Mouse (Mus musculus): ENCODE data around the gene Cd101. TPM values are rescaled to one million over a fixed set of nuclear protein-coding genes. Genes with fewer than 3 reads are reported as not detected.

The Cd101 gene
- polyA plus RNA-seq, 1 experiment from 2014 or later, result 0.05 TPM

GRCm38 (mm10) chr3:101048781-101049180 lies 19.4 kb upstream of the Cd101 start:
- no peak overlapping the region for H3K9ac ChIP-seq
- ATAC-seq (ENCODE audit: low FRiP score), result no peak
- WGBS, result 68% methylated on average over 2 of the region's 2 CpGs
- H3K9me3 ChIP-seq (ENCODE audit: control insufficient read depth, low read length), result no peaks in the 10 kb centered on the region
- H3K4me1 ChIP-seq (replicated peaks; ENCODE audit: control insufficient read depth, insufficient read depth, low read length), result peaks cover 3% of the 10 kb centered on the region; the same call in 1 of the 2 replicates
- no peak overlapping the region for H3K4me2 ChIP-seq (replicated peaks)
- H3K4me3 ChIP-seq (replicated peaks; ENCODE audit: low read length), result no peak overlapping the region
- H3K27me3 ChIP-seq (ENCODE audit: control insufficient read depth, insufficient read depth, low read length), result no peaks in the 10 kb centered on the region
- H3K27ac ChIP-seq, result no peak overlapping the region
- no peak for DNase-seq (ENCODE audit: low spot score)
- no peaks in the 10 kb centered on the region for H3K36me3 ChIP-seq (replicated peaks; ENCODE audit: control insufficient read depth, insufficient read depth)

GRCm38 (mm10) chr3:101047586-101048275 lies 18.4 kb upstream of the Cd101 start:
- no peak overlapping the region for H3K9ac ChIP-seq
- H3K27ac ChIP-seq, result no peak overlapping the region
- WGBS, result 79% methylated on average over 15 of the region's 15 CpGs
- ATAC-seq (ENCODE audit: low FRiP score) (no peak), DNase-seq (ENCODE audit: low spot score) (no peak)
- H3K27me3 ChIP-seq (ENCODE audit: control insufficient read depth, insufficient read depth, low read length), result no peaks in the 10 kb centered on the region
- H3K4me1 ChIP-seq (replicated peaks; ENCODE audit: control insufficient read depth, insufficient read depth, low read length), result peaks cover 3% of the 10 kb centered on the region; the same call in 1 of the 2 replicates
- H3K36me3 ChIP-seq (replicated peaks; ENCODE audit: control insufficient read depth, insufficient read depth), result no peaks in the 10 kb centered on the region; the same call in 1 of the 2 replicates
- H3K4me2 ChIP-seq (replicated peaks), result no peak overlapping the region
- H3K4me3 ChIP-seq (replicated peaks; ENCODE audit: low read length), result no peak overlapping the region
- no peaks in the 10 kb centered on the region for H3K9me3 ChIP-seq (ENCODE audit: control insufficient read depth, low read length)

- no peak overlapping the region for H3K27ac ChIP-seq
- ATAC-seq (ENCODE audit: low FRiP score), result no peak
- H3K4me1 ChIP-seq (replicated peaks; ENCODE audit: control insufficient read depth, insufficient read depth, low read length), result peaks cover 3% of the 10 kb centered on the region; the same call in 1 of the 2 replicates
- H3K4me2 ChIP-seq (replicated peaks), result no peak overlapping the region
- no peak for DNase-seq (ENCODE audit: low spot score)
- no peaks in the 10 kb centered on the region for H3K9me3 ChIP-seq (ENCODE audit: control insufficient read depth, low read length)
- no peak overlapping the region for H3K4me3 ChIP-seq (replicated peaks; ENCODE audit: low read length)
- H3K27me3 ChIP-seq (ENCODE audit: control insufficient read depth, insufficient read depth, low read length), result no peaks in the 10 kb centered on the region
- WGBS, result 95% methylated on average over 15 of the region's 15 CpGs
- no peaks in the 10 kb centered on the region; the same call in 1 of the 2 replicates for H3K36me3 ChIP-seq (replicated peaks; ENCODE audit: control insufficient read depth, insufficient read depth)
- no peak overlapping the region for H3K9ac ChIP-seq
Measured at GRCm38 (mm10) chr3:101045431-101045830, 16.1 kb upstream of the Cd101 start.

- WGBS, result 91% methylated on average over 6 of the region's 6 CpGs
- ATAC-seq (ENCODE audit: low FRiP score), result no peak
- no peak for DNase-seq (ENCODE audit: low spot score)
- H3K4me2 ChIP-seq (replicated peaks), result no peak overlapping the region
- H3K27me3 ChIP-seq (ENCODE audit: control insufficient read depth, insufficient read depth, low read length), result no peaks in the 10 kb centered on the region
- H3K4me1 ChIP-seq (replicated peaks; ENCODE audit: control insufficient read depth, insufficient read depth, low read length), result peaks cover 3% of the 10 kb centered on the region; the same call in 1 of the 2 replicates
- no peak overlapping the region for H3K4me3 ChIP-seq (replicated peaks; ENCODE audit: low read length)
- no peak overlapping the region for H3K27ac ChIP-seq
- H3K9ac ChIP-seq, result no peak overlapping the region
- H3K36me3 ChIP-seq (replicated peaks; ENCODE audit: control insufficient read depth, insufficient read depth), result no peaks in the 10 kb centered on the region; the same call in 1 of the 2 replicates
- no peaks in the 10 kb centered on the region for H3K9me3 ChIP-seq (ENCODE audit: control insufficient read depth, low read length)
Measured at GRCm38 (mm10) chr3:101044686-101045085, 15.3 kb upstream of the Cd101 start.

GRCm38 (mm10) chr3:101041997-101042396 lies 12.6 kb upstream of the Cd101 start:
- no peaks in the 10 kb centered on the region for H3K9me3 ChIP-seq (ENCODE audit: control insufficient read depth, low read length)
- H3K27me3 ChIP-seq (ENCODE audit: control insufficient read depth, insufficient read depth, low read length), result no peaks in the 10 kb centered on the region
- no peak overlapping the region for H3K4me3 ChIP-seq (replicated peaks; ENCODE audit: low read length)
- H3K4me2 ChIP-seq (replicated peaks), result no peak overlapping the region
- WGBS, result 60% methylated on average over 7 of the region's 7 CpGs
- no peak for ATAC-seq (ENCODE audit: low FRiP score)
- H3K36me3 ChIP-seq (replicated peaks; ENCODE audit: control insufficient read depth, insufficient read depth), result no peaks in the 10 kb centered on the region; the same call in 1 of the 2 replicates
- H3K9ac ChIP-seq, result no peak overlapping the region
- no peak for DNase-seq (ENCODE audit: low spot score)
- H3K27ac ChIP-seq, result no peak overlapping the region
- H3K4me1 ChIP-seq (replicated peaks; ENCODE audit: control insufficient read depth, insufficient read depth, low read length), result no peaks in the 10 kb centered on the region

GRCm38 (mm10) chr3:101037984-101038545 lies 8.7 kb upstream of the Cd101 start:
- Histone ChIP-seq H3K27me3 (ENCODE audit: control insufficient read depth, insufficient read depth, low read length) (no peaks in the 10 kb centered on the region), H3K9me3 (ENCODE audit: control insufficient read depth, low read length) (no peaks in the 10 kb centered on the region), H3K27ac (no peak overlapping the region), H3K4me1 (replicated peaks; ENCODE audit: control insufficient read depth, insufficient read depth, low read length) (no peaks in the 10 kb centered on the region), H3K9ac (no peak overlapping the region), H3K4me2 (replicated peaks) (no peak overlapping the region), H3K4me3 (replicated peaks; ENCODE audit: low read length) (no peak overlapping the region), H3K36me3 (replicated peaks; ENCODE audit: control insufficient read depth, insufficient read depth) (no peaks in the 10 kb centered on the region; the same call in 1 of the 2 replicates)
- ATAC-seq (ENCODE audit: low FRiP score) (no peak), DNase-seq (ENCODE audit: low spot score) (no peak)
- WGBS, result 82% methylated on average over 5 of the region's 5 CpGs

- DNase-seq (ENCODE audit: low spot score), result no peak
- no peak overlapping the region for H3K4me2 ChIP-seq (replicated peaks)
- no peaks in the 10 kb centered on the region for H3K4me1 ChIP-seq (replicated peaks; ENCODE audit: control insufficient read depth, insufficient read depth, low read length)
- H3K9ac ChIP-seq, result no peak overlapping the region
- WGBS, result 92% methylated on average over 2 of the region's 2 CpGs
- H3K27me3 ChIP-seq (ENCODE audit: control insufficient read depth, insufficient read depth, low read length), result no peaks in the 10 kb centered on the region
- H3K27ac ChIP-seq, result no peak overlapping the region
- H3K9me3 ChIP-seq (ENCODE audit: control insufficient read depth, low read length), result no peaks in the 10 kb centered on the region
- no peak for ATAC-seq (ENCODE audit: low FRiP score)
- H3K4me3 ChIP-seq (replicated peaks; ENCODE audit: low read length), result no peak overlapping the region
- H3K36me3 ChIP-seq (replicated peaks; ENCODE audit: control insufficient read depth, insufficient read depth), result no peaks in the 10 kb centered on the region
Measured at GRCm38 (mm10) chr3:101036001-101036400, 6.6 kb upstream of the Cd101 start.

GRCm38 (mm10) chr3:101034509-101034908 lies 5.2 kb upstream of the Cd101 start:
- Histone ChIP-seq H3K27me3 (ENCODE audit: control insufficient read depth, insufficient read depth, low read length) (no peaks in the 10 kb centered on the region), H3K9me3 (ENCODE audit: control insufficient read depth, low read length) (no peaks in the 10 kb centered on the region), H3K9ac (no peak overlapping the region), H3K4me1 (replicated peaks; ENCODE audit: control insufficient read depth, insufficient read depth, low read length) (no peaks in the 10 kb centered on the region), H3K4me2 (replicated peaks) (no peak overlapping the region), H3K36me3 (replicated peaks; ENCODE audit: control insufficient read depth, insufficient read depth) (no peaks in the 10 kb centered on the region), H3K27ac (no peak overlapping the region), H3K4me3 (replicated peaks; ENCODE audit: low read length) (no peak overlapping the region)
- DNase-seq (ENCODE audit: low spot score) (no peak), ATAC-seq (ENCODE audit: low FRiP score) (no peak)
- 89% methylated on average over 9 of the region's 9 CpGs for WGBS

- no peaks in the 10 kb centered on the region for H3K27me3 ChIP-seq (ENCODE audit: control insufficient read depth, insufficient read depth, low read length)
- H3K27ac ChIP-seq, result no peak overlapping the region
- H3K4me1 ChIP-seq (replicated peaks; ENCODE audit: control insufficient read depth, insufficient read depth, low read length), result no peaks in the 10 kb centered on the region
- no peak overlapping the region for H3K4me2 ChIP-seq (replicated peaks)
- WGBS, result 49% methylated on average over 4 of the region's 4 CpGs
- no peaks in the 10 kb centered on the region for H3K9me3 ChIP-seq (ENCODE audit: control insufficient read depth, low read length)
- H3K36me3 ChIP-seq (replicated peaks; ENCODE audit: control insufficient read depth, insufficient read depth), result no peaks in the 10 kb centered on the region
- ATAC-seq (ENCODE audit: low FRiP score) (no peak), DNase-seq (ENCODE audit: low spot score) (no peak)
- H3K9ac ChIP-seq, result no peak overlapping the region
- H3K4me3 ChIP-seq (replicated peaks; ENCODE audit: low read length), result no peak overlapping the region
Measured at GRCm38 (mm10) chr3:101033644-101034043, 4.3 kb upstream of the Cd101 start.
